Mouse (Mus musculus) T-cell, adult 66 days (primary cell): ENCODE data around the gene Gm3072. TPM values are rescaled to one million over a fixed set of nuclear protein-coding genes. Genes with fewer than 3 reads are reported as not detected.

Source experiments
- total RNA-seq, 2 experiments: library from RNA; stranded (reverse); gene quantifications; 3 replicates in 1 of 2; 4 replicates in 1 of 2; pipeline ENCODE4 v1.2.4; 2023

Gm3072 gene
- not detected for total RNA-seq

GRCm38 (mm10) chr14:41624512-41624911 lies at the start of gene Gm3072:
TSS of gene Gm3072 (minus strand) at chr14:41624612.

GRCm38 (mm10) chr14:41646387-41646786 lies 22.0 kb upstream of the Gm3072 start, which contains the start of gene Gm3676:
TSS of gene Gm3676 (minus strand) at chr14:41646487.

GRCm38 (mm10) chr14:41572911-41573310 lies 51.5 kb downstream of the Gm3072 start, which contains the start of gene 1700049E17Rik2:
TSS of gene 1700049E17Rik2 (plus strand) at chr14:41573211.

Other genes with a start within 250 kb of the Gm3072 start
- gene Gm7945, start 238.2 kb downstream of the Gm3072 start, total RNA-seq = not detected
- gene Gm6482, start 216.3 kb downstream of the Gm3072 start, total RNA-seq = not detected
- gene Gm7954, start 171.1 kb downstream of the Gm3072 start, total RNA-seq = not detected
- gene Gm3486, start 135.1 kb downstream of the Gm3072 start, total RNA-seq = not detected
- gene Gm7970, start 69.0 kb downstream of the Gm3072 start, total RNA-seq = not detected
- not detected for gene 1700049E17Rik2, start 51.4 kb downstream of the Gm3072 start, total RNA-seq
- gene Gm3676, start 21.9 kb upstream of the Gm3072 start, total RNA-seq = not detected
- not detected for gene Gm8068, start 77.3 kb upstream of the Gm3072 start, total RNA-seq
- gene Gm7929, start 126.0 kb upstream of the Gm3072 start, total RNA-seq = not detected
- gene Gm47189, start 147.8 kb upstream of the Gm3072 start, total RNA-seq = not detected